Mouse (Mus musculus) hindbrain, embryonic 11.5 days (tissue): ENCODE results near the gene Pclaf. TPM values are rescaled to one million over a fixed set of nuclear protein-coding genes. Genes with fewer than 3 reads are reported as not detected.

Experiments
- ATAC-seq: fragments of 200-750 bp; cut with Nextera tagmentation; 2 replicates; pipeline ENCODE4 v1.8.0; 2017; ENCODE audit warnings: mild to moderate bottlenecking, moderate TSS enrichment, moderate library complexity; ENCODE audit not compliant: low FRiP score
- DNase-seq: peaks from one replicate; pipeline ENCODE4 v3.0.0-alpha.2; 2015; ENCODE audit warnings: low spot score
- H3K27ac ChIP-seq: fragments of 300-500 bp; sonication (generic); 2 replicates; pipeline ENCODE4 v1.5.1; 2014; ENCODE audit warnings: mild to moderate bottlenecking, low read depth, low read length
- H3K27me3 ChIP-seq: fragments of 300-500 bp; sonication (generic); 2 replicates; pipeline ENCODE4 v1.6.1; 2014; ENCODE audit warnings: mild to moderate bottlenecking, low read length, moderate library complexity, mixed read lengths; ENCODE audit not compliant: control insufficient read depth, insufficient read depth
- H3K36me3 ChIP-seq: fragments of 300-500 bp; sonication (generic); 2 replicates; pipeline ENCODE4 v1.6.1; 2014; ENCODE audit warnings: mild to moderate bottlenecking, low read length, moderate library complexity, mixed read lengths; ENCODE audit not compliant: control insufficient read depth, insufficient read depth
- H3K4me1 ChIP-seq: fragments of 300-500 bp; sonication (generic); replicated peaks from 2 replicates; pipeline ENCODE4 v1.6.1; 2014; ENCODE audit warnings: low read length, mixed read lengths; ENCODE audit not compliant: control insufficient read depth, insufficient read depth
- H3K4me2 ChIP-seq: fragments of 300-500 bp; sonication (generic); replicated peaks from 2 replicates; pipeline ENCODE4 v1.6.1; 2014; ENCODE audit warnings: mild to moderate bottlenecking, low read depth, low read length
- H3K4me3 ChIP-seq: fragments of 300-500 bp; sonication (generic); 2 replicates; pipeline ENCODE4 v1.5.1; 2014; ENCODE audit warnings: low read depth, low read length
- H3K9ac ChIP-seq: fragments of 300-500 bp; sonication (generic); 2 replicates; pipeline ENCODE4 v1.6.1; 2014; ENCODE audit warnings: low read depth, low read length
- H3K9me3 ChIP-seq: fragments of 300-500 bp; sonication (generic); 2 replicates; pipeline ENCODE4 v1.6.1; 2016; ENCODE audit warnings: low read length; ENCODE audit not compliant: control insufficient read depth
- WGBS: fragments of 180-500 bp; shearing (Covaris S2); extraction: QIAGEN DNeasy Blood & Tissue Kit; methylation state at CpG from one replicate; pipeline ENCODE4 v1.1.7; 2014; 5-methylcytosine and 5-hydroxymethylcytosine counted together
- polyA plus RNA-seq: library from polyadenylated mRNA; unstranded; fragments of >200 nt; fragmentation: Nextera tagmentation; extraction: Ambion mirVana; gene quantifications from 2 replicates; pipeline ENCODE4 v1.2.1, GENCODE M21; 2014

The Pclaf gene
- polyA plus RNA-seq, 1 experiment from 2014 or later, result 188 TPM

DNA sequence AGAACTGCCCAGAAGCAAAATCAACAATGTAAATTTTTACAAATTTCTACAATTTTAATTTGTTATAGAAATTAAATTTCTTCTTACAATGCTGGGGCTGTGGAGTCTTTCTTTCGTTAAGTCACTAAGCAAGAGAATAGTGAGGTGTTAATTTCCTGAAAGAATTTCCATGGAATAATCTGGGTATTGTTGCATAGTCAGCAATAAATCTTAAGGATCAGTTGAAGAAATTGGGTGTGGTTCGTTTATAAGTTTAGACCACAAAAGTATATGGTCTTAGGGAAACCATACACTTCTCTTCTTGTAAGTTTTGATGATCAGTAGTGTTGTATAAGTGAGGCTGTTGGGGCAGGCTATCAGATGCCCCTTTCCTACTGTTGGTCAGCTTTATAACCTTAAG, 47.5 kb downstream of the Pclaf start:
- no peaks in the 10 kb centered on the region for H3K9me3 ChIP-seq
- DNase-seq, result no peak
- H3K4me1 ChIP-seq, result no peaks in the 10 kb centered on the region

GRCm38 (mm10) chr9:65951082-65951587, 61.1 kb downstream of the Pclaf start:
- no peak for DNase-seq
- Histone ChIP-seq H3K4me2 (no peak overlapping the region), H3K4me1 (no peaks in the 10 kb centered on the region), H3K36me3 (no peaks in the 10 kb centered on the region), H3K9me3 (no peaks in the 10 kb centered on the region), H3K27me3 (no peaks in the 10 kb centered on the region), H3K27ac (no peak overlapping the region), H3K4me3 (no peak overlapping the region), H3K9ac (no peak overlapping the region)
- whole genome bisulfite sequencing, result 97% methylated on average over 3 of the region's 3 CpGs
- ATAC-seq, result no peak

More for the DNA sequence above, 47.5 kb downstream of the Pclaf start:
- 91% methylated on average over 2 of the region's 2 CpGs for WGBS
- Histone ChIP-seq H3K4me3 (no peak overlapping the region), H3K36me3 (no peaks in the 10 kb centered on the region), H3K9ac (no peak overlapping the region), H3K27me3 (no peaks in the 10 kb centered on the region), H3K27ac (no peak overlapping the region), H3K4me2 (no peak overlapping the region)
- ATAC-seq, result no peak

Other genes starting within 250 kb of the Pclaf start
- gene Oaz2, start 222.2 kb upstream of the Pclaf start, polyA plus RNA-seq, result 204 and 224 TPM in 2 replicates
- gene Zfp609, start 62.7 kb upstream of the Pclaf start, polyA plus RNA-seq, result 9.2 and 12.5 TPM in 2 replicates
- 35.8 and 40.7 TPM in 2 replicates for gene Trip4, start 18.6 kb downstream of the Pclaf start, polyA plus RNA-seq
- gene Csnk1g1, start 18.7 kb downstream of the Pclaf start, polyA plus RNA-seq, result 22.3 and 26.0 TPM in 2 replicates
- 512 and 515 TPM in 2 replicates for gene Ppib, start 170.0 kb downstream of the Pclaf start, polyA plus RNA-seq
- 2.7 and 2.9 TPM in 2 replicates for gene Snx22, start 179.5 kb downstream of the Pclaf start, polyA plus RNA-seq
- 127 and 140 TPM in 2 replicates for gene Snx1, start 236.3 kb downstream of the Pclaf start, polyA plus RNA-seq
- gene Ciao2a, start 236.4 kb downstream of the Pclaf start, polyA plus RNA-seq, result 144 and 146 TPM in 2 replicates